Mouse (Mus musculus): Measurements from ENCODE around the gene Gpr18. TPM values are rescaled to one million over a fixed set of nuclear protein-coding genes. Genes with fewer than 3 reads are reported as not detected.
A peak's percentile ranks its signal among the peaks of the same experiment; 100 is the strongest.

Gene Gpr18
- polyA plus RNA-seq, 1 experiment from 2014 or later: 0.34 TPM

GRCm38 (mm10) chr14:121939582-121939981 is 24.0 kb upstream of the Gpr18 start:
- Histone ChIP-seq H3K27ac (no peak overlapping the region), H3K36me3 (peaks cover 13% of the 10 kb centered on the region)
- WGBS: 39% methylated on average over 3 of the region's 3 CpGs

GRCm38 (mm10) chr14:121938256-121939191 is 22.9 kb upstream of the Gpr18 start:
- no peak overlapping the region for H3K27ac ChIP-seq
- peaks cover 20% of the 10 kb centered on the region for H3K36me3 ChIP-seq
- WGBS: 81% methylated on average over 11 of the region's 11 CpGs
- H3K4me3 ChIP-seq: no peak overlapping the region
- DNase-seq (ENCODE audit: low spot score): peak; percentile 76
- H3K27me3 ChIP-seq (ENCODE audit: insufficient read depth, poor library complexity, severe bottlenecking): no peaks in the 10 kb centered on the region
- peaks cover 26% of the 10 kb centered on the region for H3K4me1 ChIP-seq
- H3K9me3 ChIP-seq: no peaks in the 10 kb centered on the region; the same call in 1 of the 2 replicates

More at GRCm38 (mm10) chr14:121939582-121939981, 24.0 kb upstream of the Gpr18 start:
- H3K4me1 ChIP-seq: peaks cover 26% of the 10 kb centered on the region
- H3K27me3 ChIP-seq (ENCODE audit: insufficient read depth, poor library complexity, severe bottlenecking): no peaks in the 10 kb centered on the region
- no peaks in the 10 kb centered on the region; the same call in 1 of the 2 replicates for H3K9me3 ChIP-seq
- H3K4me3 ChIP-seq: no peak overlapping the region
- DNase-seq (ENCODE audit: low spot score): peak; percentile 79

DNA sequence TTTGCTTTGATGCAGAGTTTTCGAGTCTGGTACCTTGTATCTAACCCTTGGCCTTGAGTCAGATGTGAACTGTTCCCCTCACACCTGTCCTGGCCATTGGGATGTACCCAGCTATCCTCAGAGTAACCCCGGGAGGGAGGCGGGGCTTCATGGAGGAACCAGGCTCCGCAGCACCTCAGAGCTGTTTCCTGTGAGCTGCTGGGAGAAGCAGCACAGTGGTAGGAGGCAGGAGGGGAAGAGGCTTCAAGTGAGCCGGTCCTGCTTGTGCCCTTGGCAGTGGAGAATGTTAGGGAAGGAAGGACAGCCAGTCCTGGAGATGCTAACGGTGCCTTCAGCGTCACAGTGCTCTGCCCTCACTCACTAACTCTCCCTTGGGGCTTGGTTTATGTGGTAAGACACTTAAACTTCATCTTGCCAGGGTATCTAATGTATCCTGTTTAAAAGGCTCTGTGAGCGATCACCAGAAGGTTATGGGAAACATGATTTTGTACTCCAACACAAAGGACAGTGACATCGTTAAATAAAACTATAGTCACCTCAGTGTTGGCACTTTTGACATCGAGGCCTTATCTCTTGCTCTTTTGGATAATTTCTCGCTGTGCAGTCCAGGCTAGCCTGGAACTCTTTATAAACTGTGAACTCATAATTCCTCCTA is 22.1 kb upstream of the Gpr18 start:
- Histone ChIP-seq H3K4me1 (peaks cover 26% of the 10 kb centered on the region), H3K9me3 (no peaks in the 10 kb centered on the region; the same call in 1 of the 2 replicates), H3K4me3 (no peak overlapping the region), H3K27me3 (ENCODE audit: insufficient read depth, poor library complexity, severe bottlenecking) (no peaks in the 10 kb centered on the region), H3K36me3 (peaks cover 20% of the 10 kb centered on the region), H3K27ac (no peak overlapping the region; the same call in 1 of the 2 replicates)
- DNase-seq (ENCODE audit: low spot score): peak; percentile 66
- WGBS: 72% methylated on average over 11 of the region's 11 CpGs

- 58% methylated on average over 8 of the region's 8 CpGs for WGBS
- no peak overlapping the region for H3K4me3 ChIP-seq
- peaks cover 27% of the 10 kb centered on the region for H3K4me1 ChIP-seq
- peaks cover 20% of the 10 kb centered on the region for H3K36me3 ChIP-seq
- H3K27ac ChIP-seq: no peak overlapping the region
- DNase-seq (ENCODE audit: low spot score): peak; percentile 58
- no peaks in the 10 kb centered on the region for H3K27me3 ChIP-seq (ENCODE audit: insufficient read depth, poor library complexity, severe bottlenecking)
- H3K9me3 ChIP-seq: no peaks in the 10 kb centered on the region; the same call in 1 of the 2 replicates
Measured at GRCm38 (mm10) chr14:121936856-121937255, 21.3 kb upstream of the Gpr18 start.

GRCm38 (mm10) chr14:121936356-121936755 is 20.8 kb upstream of the Gpr18 start:
- no peak overlapping the region for H3K4me3 ChIP-seq
- H3K27me3 ChIP-seq (ENCODE audit: insufficient read depth, poor library complexity, severe bottlenecking): no peaks in the 10 kb centered on the region
- H3K36me3 ChIP-seq: peaks cover 20% of the 10 kb centered on the region
- H3K9me3 ChIP-seq: no peaks in the 10 kb centered on the region; the same call in 1 of the 2 replicates
- H3K4me1 ChIP-seq: peaks cover 32% of the 10 kb centered on the region
- 87% methylated on average over 4 of the region's 4 CpGs for WGBS
- DNase-seq (ENCODE audit: low spot score): no peak
- H3K27ac ChIP-seq: no peak overlapping the region

GRCm38 (mm10) chr14:121934597-121934946 is 19.0 kb upstream of the Gpr18 start:
- Histone ChIP-seq H3K9me3 (no peaks in the 10 kb centered on the region; the same call in 1 of the 2 replicates), H3K4me1 (peaks cover 37% of the 10 kb centered on the region), H3K27me3 (ENCODE audit: insufficient read depth, poor library complexity, severe bottlenecking) (no peaks in the 10 kb centered on the region), H3K27ac (no peak overlapping the region), H3K4me3 (no peak overlapping the region), H3K36me3 (peaks cover 20% of the 10 kb centered on the region)
- WGBS: 80% methylated on average over 5 of the region's 5 CpGs
- peak; percentile 28 for DNase-seq (ENCODE audit: low spot score)

DNA sequence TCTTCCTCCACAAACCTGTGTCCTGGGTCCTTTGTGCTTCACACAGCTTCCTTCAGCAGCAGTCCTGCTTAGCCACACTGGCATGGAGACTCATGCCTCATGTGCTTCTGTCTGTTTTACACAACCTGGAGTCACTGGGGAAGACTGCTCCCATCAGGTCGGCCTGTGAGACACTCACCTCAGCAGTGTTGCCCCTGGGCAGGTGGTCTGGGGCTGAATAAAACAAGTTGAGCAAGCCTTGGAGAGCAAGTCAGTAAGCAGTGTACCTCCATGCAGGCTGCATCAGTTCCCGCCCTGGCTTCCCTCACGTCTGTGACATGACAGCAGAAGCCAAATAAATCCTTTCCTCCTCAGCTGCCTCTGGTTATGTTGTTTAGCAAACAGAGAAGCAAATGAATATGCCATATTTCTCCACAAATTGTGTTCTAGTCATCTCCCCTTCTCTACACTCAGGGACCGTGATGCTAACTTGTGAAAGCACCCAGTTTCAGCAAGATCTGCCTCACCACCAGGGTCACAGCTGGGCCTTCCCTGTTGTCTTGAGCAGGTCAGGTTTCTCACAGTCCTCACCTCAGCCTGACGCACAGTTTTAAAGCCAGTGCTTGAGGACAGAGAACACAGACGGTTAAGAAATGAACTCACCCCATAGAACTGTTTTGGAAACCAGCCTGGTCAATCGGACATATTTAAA is 18.5 kb upstream of the Gpr18 start:
- 86% methylated on average over 7 of the region's 7 CpGs for WGBS
- peak; percentile 68 for DNase-seq (ENCODE audit: low spot score)

GRCm38 (mm10) chr14:121932180-121932579 is 16.6 kb upstream of the Gpr18 start:
- no peak overlapping the region for H3K4me3 ChIP-seq
- no peaks in the 10 kb centered on the region; the same call in 1 of the 2 replicates for H3K9me3 ChIP-seq
- no peaks in the 10 kb centered on the region for H3K27me3 ChIP-seq (ENCODE audit: insufficient read depth, poor library complexity, severe bottlenecking)
- H3K4me1 ChIP-seq: peaks cover 27% of the 10 kb centered on the region
- H3K27ac ChIP-seq: 0 out of 2 replicates have a peak overlapping the region, but pooled peaks have one; percentile 16
- 82% methylated on average over 4 of the region's 4 CpGs for WGBS
- peaks cover 20% of the 10 kb centered on the region for H3K36me3 ChIP-seq
- DNase-seq (ENCODE audit: low spot score): peak; percentile 52

More for the DNA sequence above, 18.5 kb upstream of the Gpr18 start:
- Histone ChIP-seq H3K36me3 (peaks cover 20% of the 10 kb centered on the region), H3K27ac (no peak overlapping the region), H3K4me3 (no peak overlapping the region), H3K4me1 (peaks cover 37% of the 10 kb centered on the region), H3K27me3 (ENCODE audit: insufficient read depth, poor library complexity, severe bottlenecking) (no peaks in the 10 kb centered on the region), H3K9me3 (no peaks in the 10 kb centered on the region; the same call in 1 of the 2 replicates)

DNA sequence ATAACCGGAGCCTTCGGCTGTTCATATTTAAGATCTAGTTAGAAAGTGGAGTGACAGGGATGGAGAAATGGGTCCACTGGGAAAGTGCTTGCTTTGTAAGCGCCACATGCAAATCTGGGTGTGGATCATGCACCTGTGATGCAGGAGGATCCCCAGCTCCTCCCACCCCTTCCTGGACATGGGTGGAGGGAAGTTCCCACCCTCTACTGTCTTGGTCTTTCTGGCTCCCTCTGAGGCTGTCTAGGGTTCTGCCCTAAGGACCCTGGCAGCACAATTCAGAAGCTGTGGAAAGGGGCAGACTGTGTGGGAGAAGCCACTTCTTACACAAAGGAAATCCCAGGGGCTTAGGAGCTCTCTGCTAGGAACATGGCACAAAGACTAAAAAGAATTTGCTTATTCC is 16.0 kb upstream of the Gpr18 start:
- H3K9me3 ChIP-seq: no peaks in the 10 kb centered on the region; the same call in 1 of the 2 replicates
- no peaks in the 10 kb centered on the region for H3K27me3 ChIP-seq (ENCODE audit: insufficient read depth, poor library complexity, severe bottlenecking)
- H3K4me1 ChIP-seq: peaks cover 21% of the 10 kb centered on the region
- 0 out of 2 replicates have a peak overlapping the region, but pooled peaks have one; percentile 16 for H3K27ac ChIP-seq
- peaks cover 20% of the 10 kb centered on the region for H3K36me3 ChIP-seq
- 87% methylated on average over 3 of the region's 3 CpGs for WGBS
- H3K4me3 ChIP-seq: no peak overlapping the region
- DNase-seq (ENCODE audit: low spot score): peak; percentile 69

- DNase-seq (ENCODE audit: low spot score): peak; percentile 75
- H3K36me3 ChIP-seq: peaks cover 20% of the 10 kb centered on the region
- H3K27me3 ChIP-seq (ENCODE audit: insufficient read depth, poor library complexity, severe bottlenecking): no peaks in the 10 kb centered on the region
- no peaks in the 10 kb centered on the region; the same call in 1 of the 2 replicates for H3K9me3 ChIP-seq
- H3K27ac ChIP-seq: peak overlapping the region; percentile 56
- H3K4me1 ChIP-seq: peaks cover 21% of the 10 kb centered on the region
- WGBS: 59% methylated on average over 7 of the region's 7 CpGs
- H3K4me3 ChIP-seq: no peak overlapping the region
Measured at GRCm38 (mm10) chr14:121930731-121931383, 15.3 kb upstream of the Gpr18 start.

GRCm38 (mm10) chr14:121929243-121929951 is 13.8 kb upstream of the Gpr18 start:
- Histone ChIP-seq H3K36me3 (peaks cover 7% of the 10 kb centered on the region), H3K9me3 (no peaks in the 10 kb centered on the region), H3K27me3 (ENCODE audit: insufficient read depth, poor library complexity, severe bottlenecking) (no peaks in the 10 kb centered on the region), H3K4me1 (peaks cover 26% of the 10 kb centered on the region), H3K4me3 (no peak overlapping the region), H3K27ac (no peak overlapping the region)
- peak; percentile 42 for DNase-seq (ENCODE audit: low spot score)
- 52% methylated on average over 12 of the region's 12 CpGs for WGBS
